Mouse (Mus musculus) brain, embryonic 18.5 days (tissue): ENCODE measurements around the gene Lima1.

Experiments used
- DNase-seq: peaks from one replicate; pipeline ENCODE4 v3.0.0-alpha.2; 2012; ENCODE audit warnings: low read depth, low spot score

The Lima1 gene

GRCm38 (mm10) chr15:99866450-99867221 lies 8.6 kb downstream of the Lima1 start:
- DNase-seq: no peak

DNA sequence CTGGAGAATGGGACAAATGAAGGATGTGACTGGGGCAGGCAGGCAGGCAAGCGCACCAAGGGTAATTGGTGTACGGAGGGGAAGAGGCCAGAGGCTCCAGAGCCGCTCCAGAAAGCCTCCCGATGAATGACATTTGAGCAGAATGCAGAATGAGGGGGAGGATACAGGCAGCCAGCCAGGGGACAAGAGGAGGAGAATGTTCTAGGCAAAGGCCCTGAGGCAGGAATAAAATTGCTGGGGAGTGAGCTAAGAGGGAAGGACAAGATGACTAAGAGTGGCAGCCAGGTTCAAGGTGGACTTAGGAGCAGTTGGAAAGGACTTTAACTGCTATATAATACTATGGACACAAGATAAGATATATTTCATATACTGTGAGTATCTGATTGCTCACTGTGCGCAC lies 9.3 kb downstream of the Lima1 start:
- DNase-seq: no peak

DNA sequence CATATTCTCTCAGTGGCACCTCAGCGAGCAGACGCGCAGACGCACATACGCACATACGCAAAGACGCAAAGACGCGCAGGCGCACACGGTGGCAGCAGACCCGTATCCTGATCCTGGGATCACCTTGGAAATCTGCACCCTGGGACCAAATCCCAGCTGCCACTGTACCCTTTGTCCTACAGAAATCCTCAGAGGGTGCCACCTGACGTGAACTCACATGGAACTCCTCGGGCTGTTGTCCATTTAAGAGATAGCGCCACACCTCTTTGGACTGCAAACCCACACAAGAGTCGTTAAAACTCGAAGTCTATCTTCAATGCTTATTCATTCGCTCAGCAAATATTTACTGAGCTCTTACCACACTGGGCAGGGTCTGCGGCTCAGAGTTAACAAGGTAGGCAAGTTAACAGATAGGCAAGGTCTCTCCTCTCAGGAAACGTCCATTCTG lies 9.7 kb downstream of the Lima1 start:
- no peak for DNase-seq

- no peak for DNase-seq
Observed at GRCm38 (mm10) chr15:99865046-99865445, 10.2 kb downstream of the Lima1 start.

- DNase-seq: no peak
Observed at GRCm38 (mm10) chr15:99863786-99864185, 11.5 kb downstream of the Lima1 start.

- DNase-seq: no peak
Observed at GRCm38 (mm10) chr15:99863358-99863757, 11.9 kb downstream of the Lima1 start.

GRCm38 (mm10) chr15:99862473-99862872 lies 12.8 kb downstream of the Lima1 start:
- DNase-seq: no peak

- no peak for DNase-seq
Observed at GRCm38 (mm10) chr15:99861955-99862354, 13.3 kb downstream of the Lima1 start.

DNA sequence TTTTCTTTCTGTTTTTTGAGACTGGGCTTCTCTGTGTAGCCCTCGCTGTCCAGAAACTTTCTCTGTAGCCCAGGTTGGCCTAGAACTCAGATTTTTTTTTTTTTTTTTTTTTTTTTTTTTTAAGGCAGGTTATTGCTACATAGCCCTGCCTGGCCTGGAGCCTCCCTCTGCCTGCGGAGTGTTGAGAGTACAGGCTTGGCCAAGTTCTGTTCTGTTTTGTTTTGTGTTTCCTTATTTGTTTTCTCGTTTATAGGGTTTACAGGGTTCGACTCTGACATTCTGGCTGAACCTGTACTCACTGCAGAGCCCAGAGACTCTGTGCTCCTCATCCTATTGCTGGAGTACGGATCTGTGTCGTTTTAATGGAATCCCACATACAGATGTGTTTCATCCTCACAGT lies 13.7 kb downstream of the Lima1 start:
- no peak for DNase-seq

GRCm38 (mm10) chr15:99859644-99860392 lies 15.4 kb downstream of the Lima1 start:
- DNase-seq: no peak

- no peak for DNase-seq
Observed at GRCm38 (mm10) chr15:99857479-99857878, 17.8 kb downstream of the Lima1 start.

DNA sequence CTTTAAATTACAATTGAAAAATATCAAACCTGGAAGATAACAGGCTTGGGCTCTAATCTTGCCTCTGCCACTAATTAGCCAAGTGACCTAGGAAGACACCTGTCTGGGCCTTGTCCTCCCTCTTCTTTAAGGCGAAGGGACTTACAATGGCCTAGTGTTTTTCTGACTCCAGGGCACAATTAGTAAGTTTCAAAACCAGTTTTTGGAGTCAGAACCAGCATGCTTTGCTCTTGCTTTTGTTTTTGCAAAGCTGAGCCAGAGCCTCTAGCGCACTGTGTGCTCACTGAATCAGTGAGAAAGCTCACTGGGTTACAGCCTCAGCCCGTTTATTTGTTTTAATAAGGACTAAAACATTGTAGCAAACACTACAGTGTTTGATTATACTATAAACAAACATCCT lies 20.1 kb downstream of the Lima1 start:
- no peak for DNase-seq

- no peak for DNase-seq
Observed at GRCm38 (mm10) chr15:99852606-99853237, 22.5 kb downstream of the Lima1 start.

GRCm38 (mm10) chr15:99850265-99850664 lies 25.0 kb downstream of the Lima1 start:
- DNase-seq: no peak

GRCm38 (mm10) chr15:99847937-99848336 lies 27.3 kb downstream of the Lima1 start:
- DNase-seq: no peak

GRCm38 (mm10) chr15:99847207-99847881 lies 27.9 kb downstream of the Lima1 start:
- no peak for DNase-seq

GRCm38 (mm10) chr15:99846633-99847032 lies 28.6 kb downstream of the Lima1 start:
- DNase-seq: no peak

GRCm38 (mm10) chr15:99843856-99844255 lies 31.4 kb downstream of the Lima1 start:
- no peak for DNase-seq

- no peak for DNase-seq
Observed at GRCm38 (mm10) chr15:99839910-99840309, 35.3 kb downstream of the Lima1 start.

DNA sequence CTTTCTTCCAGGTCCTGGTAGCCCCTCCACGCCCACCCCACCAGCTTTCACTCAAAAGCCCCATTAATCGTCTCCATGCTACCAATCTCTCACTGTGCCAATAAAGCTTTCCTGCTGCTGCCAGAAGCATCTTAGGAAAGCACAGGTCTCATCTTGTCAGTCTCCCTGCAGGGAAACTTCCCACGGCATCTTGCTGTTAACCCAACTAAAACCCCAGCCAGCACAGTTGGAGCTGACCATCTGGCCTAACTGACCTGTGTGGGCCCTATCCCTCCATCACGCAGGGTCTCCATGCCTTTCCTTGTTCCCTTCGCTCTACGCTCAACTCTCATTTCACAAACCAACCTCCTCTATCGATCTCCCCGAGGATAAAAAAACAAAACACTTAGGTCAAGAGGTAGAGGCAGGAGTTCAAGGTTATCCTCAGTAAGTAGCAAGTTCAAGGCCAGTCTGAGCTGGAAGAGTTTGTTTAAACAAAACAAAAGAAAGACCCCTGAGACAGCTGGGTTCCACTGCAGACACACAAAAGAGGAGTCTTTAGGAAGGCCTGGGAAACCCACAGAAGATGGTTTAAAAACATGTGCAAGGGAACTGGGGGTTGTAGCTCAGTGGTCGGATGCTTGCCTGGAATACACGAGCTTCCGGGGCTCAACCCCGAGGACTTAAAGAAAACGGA lies 36.0 kb downstream of the Lima1 start:
- no peak for DNase-seq

DNA sequence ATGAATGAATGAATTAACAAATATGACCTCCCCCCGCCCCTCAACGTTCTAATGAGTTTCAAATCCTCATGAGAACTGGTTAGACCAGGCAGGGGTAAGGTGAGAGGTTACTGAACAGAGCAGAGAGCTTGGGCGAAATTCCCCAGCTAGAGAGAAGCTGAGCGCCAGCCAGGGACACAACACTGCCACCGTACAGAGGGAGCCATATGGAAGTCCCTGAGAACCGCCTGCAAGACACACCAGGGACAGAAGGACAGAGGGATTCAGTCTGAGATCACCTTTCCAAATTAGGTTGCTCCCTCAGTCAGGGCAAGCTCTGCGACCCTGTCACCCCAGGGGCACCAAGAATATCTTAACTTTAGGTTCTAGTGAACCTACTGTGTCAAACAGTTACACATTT lies 37.7 kb downstream of the Lima1 start:
- DNase-seq: no peak
